Mouse (Mus musculus) brain, embryonic 18.5 days (tissue): ENCODE measurements at regions not wholly inside any gene's neighbourhood (a gene's known extent, or its start where the extent isn't known, plus 50 kb on each side); places are given as distances from the start of the nearest gene placed in this dataset.

Experiments
- DNase-seq: peaks from one replicate; pipeline ENCODE4 v3.0.0-alpha.2; 2012; ENCODE audit warnings: low read depth, low spot score

GRCm38 (mm10) chr17:88910144-88910543, 118.4 kb upstream of the Lhcgr start:
- no peak for DNase-seq

DNA sequence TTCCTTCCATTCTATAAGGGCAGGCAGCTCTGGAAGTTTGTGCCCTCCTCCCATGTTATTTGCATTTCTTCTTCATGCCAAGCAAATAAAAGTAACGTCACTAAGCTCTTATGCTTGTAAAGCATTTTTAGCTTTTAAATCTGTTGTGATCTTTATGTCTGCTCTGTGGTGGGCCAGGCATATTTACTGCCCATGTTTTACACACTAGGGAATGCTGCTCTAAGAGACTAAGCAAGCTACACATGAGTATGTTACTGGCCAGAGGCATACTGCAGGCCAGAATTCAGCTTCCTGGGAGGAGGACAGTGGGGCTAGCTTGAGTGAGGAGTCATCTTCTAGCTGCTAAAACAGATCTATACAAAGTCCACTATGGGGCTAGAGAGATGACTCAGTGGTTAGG, 110.0 kb upstream of the Lhcgr start:
- DNase-seq, result no peak

- DNase-seq, result no peak
Measured at GRCm38 (mm10) chr17:88900904-88901303, 109.1 kb upstream of the Lhcgr start.

- DNase-seq, result no peak
Measured at GRCm38 (mm10) chr17:88898705-88899668, 107.2 kb upstream of the Lhcgr start.

DNA sequence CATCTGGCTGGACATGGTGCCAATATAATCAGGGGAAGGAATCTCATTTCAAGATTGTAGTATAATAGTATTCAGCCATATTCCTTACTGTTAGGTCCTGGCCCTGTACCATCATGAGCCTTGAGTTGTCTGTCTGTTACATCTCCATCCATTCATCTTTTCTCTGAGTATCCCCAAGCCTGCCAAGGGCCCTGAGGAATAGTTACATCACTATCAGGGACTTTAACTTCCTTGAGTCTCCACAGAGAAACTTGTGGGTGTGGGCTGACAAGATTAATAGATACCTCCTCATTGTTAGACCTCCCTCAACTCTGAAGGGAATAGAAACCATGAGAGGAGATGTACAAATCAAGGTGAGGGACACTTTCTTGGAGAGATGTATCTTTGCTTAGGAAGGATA, 101.7 kb upstream of the Lhcgr start:
- no peak for DNase-seq

- no peak for DNase-seq
Measured at GRCm38 (mm10) chr17:88885526-88885925, 93.7 kb upstream of the Lhcgr start.

GRCm38 (mm10) chr17:88879736-88880135, 87.9 kb upstream of the Lhcgr start:
- no peak for DNase-seq

DNA sequence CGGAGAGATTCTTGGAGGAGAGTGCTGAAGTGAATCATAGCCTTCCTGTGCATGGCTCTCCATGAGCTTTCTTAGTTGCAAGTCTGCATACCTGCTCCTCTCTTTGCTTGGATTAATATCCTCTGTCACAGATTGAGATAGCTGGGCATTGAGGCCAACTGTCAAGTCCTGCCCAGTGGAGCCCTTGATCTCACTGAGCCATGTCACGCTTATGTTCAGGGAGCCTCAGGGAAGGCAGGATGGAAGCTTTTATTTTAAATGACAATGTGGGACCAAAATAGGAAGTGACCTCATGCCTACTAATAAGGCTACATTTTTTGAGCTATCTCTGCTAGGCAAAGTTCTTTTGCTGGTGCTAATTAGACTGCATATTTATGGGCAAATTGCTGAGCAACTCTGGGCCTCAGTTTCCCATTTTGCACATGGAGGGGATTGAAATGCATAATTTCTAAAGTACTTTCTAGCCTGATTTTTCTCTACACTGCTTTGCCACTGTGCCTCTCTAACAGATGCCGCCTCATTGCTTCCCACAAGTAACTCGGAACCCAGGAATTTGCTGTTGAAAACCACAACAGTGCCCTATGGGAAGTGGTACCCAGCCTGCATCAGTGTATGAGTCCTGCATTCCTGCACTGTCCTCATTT, 78.7 kb upstream of the Lhcgr start:
- no peak for DNase-seq

DNA sequence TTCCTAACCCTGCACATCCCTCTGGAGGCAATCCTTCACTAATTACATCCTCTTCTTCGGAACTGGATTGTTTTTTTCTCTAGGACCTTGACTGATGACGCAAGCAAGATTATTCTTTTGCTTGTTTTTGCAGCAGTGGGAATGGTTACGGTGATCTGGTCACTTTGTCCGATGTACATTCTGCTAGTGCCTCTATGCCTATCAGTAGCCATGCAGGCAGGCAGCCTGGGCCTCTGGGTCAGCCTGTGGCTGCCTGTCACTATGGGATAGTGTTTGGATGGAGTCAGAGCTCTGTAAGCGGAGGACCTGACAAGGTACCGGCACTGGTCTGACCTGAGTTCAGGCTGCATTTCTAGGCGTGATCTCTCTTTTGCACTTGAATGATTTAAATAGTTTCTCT, 72.8 kb upstream of the Lhcgr start:
- DNase-seq, result no peak

DNA sequence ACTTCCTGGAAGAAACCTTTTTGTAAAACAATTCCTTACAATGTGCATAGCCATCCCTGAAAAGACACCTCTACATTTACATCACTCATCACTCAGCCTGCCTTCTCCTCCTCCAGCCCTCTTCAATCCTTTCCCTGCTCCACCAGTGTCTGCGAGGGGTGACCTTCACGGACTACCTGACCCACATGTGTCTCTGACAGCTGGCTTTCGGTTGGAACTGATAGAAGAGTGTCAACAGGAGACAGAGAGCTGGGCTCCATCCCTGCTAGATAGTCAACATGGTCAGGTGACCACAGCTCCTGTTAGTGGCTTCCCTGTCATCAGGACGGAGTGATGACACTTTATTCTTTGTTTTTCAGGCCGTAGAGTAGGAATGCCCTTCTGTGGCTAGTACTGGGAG, 72.4 kb upstream of the Lhcgr start:
- no peak for DNase-seq

GRCm38 (mm10) chr17:88861128-88861527, 69.3 kb upstream of the Lhcgr start:
- DNase-seq, result no peak

GRCm38 (mm10) chr17:88860576-88860975, 68.8 kb upstream of the Lhcgr start:
- no peak for DNase-seq

DNA sequence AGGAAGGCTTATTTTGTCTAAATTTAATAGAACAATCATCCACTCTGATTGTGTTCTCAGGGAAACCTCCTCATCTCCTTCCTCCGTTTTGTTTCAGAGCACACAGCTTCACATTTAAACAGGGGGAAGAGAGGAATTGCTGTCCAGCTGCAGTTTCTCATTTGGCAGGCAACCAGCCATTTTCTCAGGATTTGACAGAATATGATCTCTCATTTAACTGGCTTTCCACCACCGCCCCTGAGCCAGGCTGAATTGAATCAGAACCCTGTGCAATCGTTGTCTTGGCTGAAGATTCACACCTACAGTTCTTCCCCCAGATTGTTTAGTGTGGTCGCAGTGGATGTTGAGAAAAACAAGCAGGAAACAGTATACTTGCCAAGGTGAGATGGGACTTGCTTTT, 66.9 kb upstream of the Lhcgr start:
- DNase-seq, result no peak

GRCm38 (mm10) chr17:88847255-88847654, 55.5 kb upstream of the Lhcgr start:
- DNase-seq, result peak; percentile 45

DNA sequence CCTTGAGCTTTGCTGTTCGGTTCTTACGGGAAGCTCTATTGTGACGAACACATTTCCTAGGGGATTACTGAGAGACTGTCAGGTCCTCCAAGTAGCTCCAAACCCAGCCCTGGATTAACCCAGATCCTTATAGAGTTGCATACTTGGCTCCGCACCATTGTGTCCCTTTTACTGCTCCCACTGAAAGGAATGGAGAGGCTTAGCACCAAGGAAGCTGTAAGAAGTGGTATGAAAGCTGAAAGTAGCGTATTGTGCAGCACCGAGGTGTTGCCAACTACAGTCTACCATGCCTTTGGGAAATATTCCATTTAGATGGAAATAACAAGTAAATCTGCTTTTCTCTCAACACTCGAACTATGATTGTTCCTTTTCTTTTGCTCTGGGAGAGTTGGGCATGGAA, 53.5 kb upstream of the Lhcgr start:
- DNase-seq, result no peak
